Mouse (Mus musculus) frontal cortex, postnatal 14 days (tissue): ENCODE data around the gene Znrf4.

Experiments used
- DNase-seq, 2 experiments: peaks; one replicate each; pipeline ENCODE4 v3.0.0; 2022; ENCODE audit warnings: low spot score in 2 of 2

Znrf4 gene

GRCm38 (mm10) chr17:56490438-56491152 is 21.6 kb downstream of the Znrf4 start:
- no peak for DNase-seq

- no peak for DNase-seq
Observed at GRCm38 (mm10) chr17:56488028-56488427, 24.2 kb downstream of the Znrf4 start.

DNA sequence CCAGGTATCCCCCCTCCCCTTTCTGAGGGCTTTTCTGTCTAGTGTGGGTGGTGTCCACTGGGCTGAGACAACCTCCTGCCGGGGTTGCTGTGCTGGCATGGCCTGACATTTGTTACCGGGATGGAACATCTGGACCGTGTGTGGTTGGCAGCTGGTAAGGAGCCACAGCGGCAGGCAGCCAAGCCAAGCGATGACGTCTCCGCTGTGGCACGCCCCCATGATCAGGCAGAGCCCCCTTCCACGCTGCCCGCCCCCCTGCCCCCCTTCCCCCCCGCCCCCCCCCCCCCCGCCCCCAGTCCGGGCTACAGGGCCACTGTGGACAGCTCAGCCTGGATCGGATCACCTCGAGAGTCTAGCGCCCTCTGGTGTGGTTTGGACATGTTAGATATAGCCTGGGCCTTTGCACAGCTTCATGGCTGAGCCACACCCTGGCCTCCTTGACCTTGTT is 24.8 kb downstream of the Znrf4 start:
- DNase-seq = no peak

- DNase-seq = no peak
Observed at GRCm38 (mm10) chr17:56485926-56486325, 26.3 kb downstream of the Znrf4 start.

DNA sequence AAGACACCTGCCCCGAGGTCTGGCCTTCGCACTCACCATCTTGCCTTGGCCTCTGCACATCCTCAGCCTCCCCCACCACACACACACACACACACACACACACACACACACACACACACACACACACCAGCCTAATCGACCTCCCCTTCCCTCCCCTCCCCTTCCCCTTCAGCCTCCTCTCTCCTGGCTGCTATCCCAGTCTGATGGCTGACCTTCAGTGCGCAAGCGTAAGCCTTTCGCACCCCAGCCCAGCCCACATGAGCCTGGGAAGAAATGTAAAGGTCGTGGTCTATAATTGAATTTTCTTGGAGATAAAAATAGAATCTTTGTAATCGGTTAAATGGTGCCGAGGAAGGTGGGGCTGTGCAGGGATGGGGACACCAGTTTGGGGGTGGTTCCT is 27.1 kb downstream of the Znrf4 start:
- no peak for DNase-seq

- no peak for DNase-seq
Observed at GRCm38 (mm10) chr17:56482671-56483070, 29.6 kb downstream of the Znrf4 start.

GRCm38 (mm10) chr17:56479358-56479757 is 32.9 kb downstream of the Znrf4 start:
- no peak for DNase-seq

DNA sequence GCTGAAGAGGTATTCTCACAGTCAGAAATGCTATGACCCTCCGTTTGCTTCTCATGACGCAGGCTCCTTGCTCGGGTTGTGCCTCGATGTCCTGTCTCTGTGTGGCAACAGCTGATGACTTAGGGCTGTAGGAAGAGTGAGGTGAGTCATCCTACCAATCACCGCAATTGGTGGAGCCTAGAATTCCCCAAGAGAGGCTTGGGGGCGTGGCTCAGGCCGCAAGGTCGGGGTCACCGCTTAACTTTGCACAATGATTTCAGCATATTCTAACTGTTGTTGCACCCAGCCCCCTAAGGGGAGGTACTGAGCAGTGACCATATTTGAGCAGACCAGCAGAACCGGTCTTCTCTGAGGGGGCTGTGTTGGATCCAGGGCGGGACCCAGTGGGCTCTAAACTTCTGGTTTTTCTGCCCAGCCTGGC is 34.0 kb downstream of the Znrf4 start:
- DNase-seq = no peak

GRCm38 (mm10) chr17:56477191-56477818 is 34.9 kb downstream of the Znrf4 start:
- DNase-seq = no peak

DNA sequence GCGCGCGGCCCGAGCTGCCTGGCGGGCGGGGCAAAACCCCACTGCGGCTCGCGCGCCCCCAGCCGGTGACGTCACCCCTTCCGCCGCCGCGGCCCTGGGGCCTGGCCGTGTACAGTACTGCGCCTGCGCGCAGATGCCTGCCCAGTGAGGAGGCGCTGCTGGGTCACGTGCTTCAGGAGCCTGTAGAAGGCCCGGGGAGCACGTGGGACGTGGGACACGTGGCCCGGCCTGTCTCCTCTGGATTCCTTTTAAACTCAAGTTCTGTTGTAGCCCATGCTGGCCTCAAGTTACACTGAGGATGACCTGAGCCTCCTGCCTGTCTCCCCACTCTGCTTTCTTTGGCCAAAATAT is 35.9 kb downstream of the Znrf4 start, which contains the start of gene Ptprs:
Ptprs (minus strand) TSS at position 82 of the 351 bp plus-strand sequence.
- peak; percentile 96 to 97 for DNase-seq

GRCm38 (mm10) chr17:56475584-56476401 is 36.4 kb downstream of the Znrf4 start:
- DNase-seq = no peak

DNA sequence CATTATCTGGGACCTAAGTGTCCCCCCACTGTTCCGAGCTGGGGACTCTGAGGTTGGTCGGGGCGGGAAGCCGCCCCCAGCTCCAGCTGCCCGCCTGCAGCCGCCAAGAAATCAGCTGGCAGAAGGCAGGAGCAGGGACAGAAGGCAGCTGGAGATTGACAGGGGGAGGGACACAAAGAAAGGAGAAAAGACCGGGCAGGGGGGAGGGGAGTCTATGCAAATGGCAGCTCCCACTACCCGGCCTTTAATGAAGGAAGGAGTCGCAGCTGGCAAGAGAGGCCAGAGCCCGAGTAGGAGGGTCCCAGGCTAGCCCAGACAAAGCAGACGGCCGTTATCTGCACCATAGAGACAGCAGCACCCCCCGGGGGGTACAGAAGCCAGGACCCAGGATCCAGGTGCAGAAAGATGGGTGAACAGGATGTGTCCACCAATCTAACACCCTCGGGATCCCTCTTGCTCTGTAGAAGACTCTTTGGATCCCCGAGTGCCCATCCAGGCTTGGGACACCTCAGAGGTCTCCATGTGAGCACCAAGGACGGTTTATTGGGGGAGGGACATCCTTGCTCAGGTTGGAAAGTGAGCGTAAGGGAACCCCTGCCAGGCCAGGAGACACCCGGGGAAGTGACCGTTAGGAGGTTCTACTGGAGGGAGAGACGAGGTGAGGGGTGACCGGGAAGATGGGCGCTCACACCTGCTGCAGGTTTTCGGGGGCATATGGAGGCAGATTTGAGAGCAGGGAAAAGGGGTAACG is 37.2 kb downstream of the Znrf4 start:
- no peak for DNase-seq

DNA sequence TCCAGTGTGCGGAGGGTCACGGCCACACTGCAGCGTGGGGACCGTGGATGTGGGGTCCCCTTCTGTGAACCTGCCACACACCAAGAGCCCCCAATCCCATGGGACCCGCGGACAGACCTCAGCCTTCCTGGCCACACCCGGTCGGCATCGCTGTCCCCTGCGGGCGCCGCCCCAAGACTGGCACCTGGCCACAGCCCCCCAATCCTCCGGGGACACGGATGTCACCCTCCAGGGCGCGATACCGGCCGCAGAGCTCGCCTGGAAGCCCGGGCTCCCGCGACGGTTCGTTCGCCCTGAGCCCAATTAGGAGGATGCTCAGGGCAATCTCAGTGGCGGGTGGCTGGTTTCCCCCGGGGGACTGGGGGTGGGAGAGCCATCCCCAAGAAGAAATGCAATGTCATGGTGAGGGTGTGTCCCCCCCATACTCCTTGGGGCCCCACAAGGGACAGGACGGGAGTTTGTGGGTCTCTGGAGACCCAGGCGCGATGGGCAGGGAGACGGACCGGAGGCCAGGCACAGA is 37.9 kb downstream of the Znrf4 start:
- no peak for DNase-seq

DNA sequence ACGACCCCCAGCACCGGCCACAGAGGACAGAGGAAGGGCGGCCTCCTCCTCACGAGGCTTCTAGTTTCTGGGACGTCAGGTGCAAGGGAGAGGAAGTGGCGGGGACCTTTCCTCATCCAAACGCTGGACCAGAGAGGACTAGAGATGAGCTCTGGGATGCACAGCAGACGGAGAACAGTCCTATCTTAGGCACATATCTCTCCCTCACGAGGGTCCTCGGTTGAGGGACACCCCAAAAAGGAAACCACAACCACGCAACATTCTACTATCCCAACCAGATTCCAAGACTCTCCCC is 38.7 kb downstream of the Znrf4 start:
- no peak for DNase-seq

DNA sequence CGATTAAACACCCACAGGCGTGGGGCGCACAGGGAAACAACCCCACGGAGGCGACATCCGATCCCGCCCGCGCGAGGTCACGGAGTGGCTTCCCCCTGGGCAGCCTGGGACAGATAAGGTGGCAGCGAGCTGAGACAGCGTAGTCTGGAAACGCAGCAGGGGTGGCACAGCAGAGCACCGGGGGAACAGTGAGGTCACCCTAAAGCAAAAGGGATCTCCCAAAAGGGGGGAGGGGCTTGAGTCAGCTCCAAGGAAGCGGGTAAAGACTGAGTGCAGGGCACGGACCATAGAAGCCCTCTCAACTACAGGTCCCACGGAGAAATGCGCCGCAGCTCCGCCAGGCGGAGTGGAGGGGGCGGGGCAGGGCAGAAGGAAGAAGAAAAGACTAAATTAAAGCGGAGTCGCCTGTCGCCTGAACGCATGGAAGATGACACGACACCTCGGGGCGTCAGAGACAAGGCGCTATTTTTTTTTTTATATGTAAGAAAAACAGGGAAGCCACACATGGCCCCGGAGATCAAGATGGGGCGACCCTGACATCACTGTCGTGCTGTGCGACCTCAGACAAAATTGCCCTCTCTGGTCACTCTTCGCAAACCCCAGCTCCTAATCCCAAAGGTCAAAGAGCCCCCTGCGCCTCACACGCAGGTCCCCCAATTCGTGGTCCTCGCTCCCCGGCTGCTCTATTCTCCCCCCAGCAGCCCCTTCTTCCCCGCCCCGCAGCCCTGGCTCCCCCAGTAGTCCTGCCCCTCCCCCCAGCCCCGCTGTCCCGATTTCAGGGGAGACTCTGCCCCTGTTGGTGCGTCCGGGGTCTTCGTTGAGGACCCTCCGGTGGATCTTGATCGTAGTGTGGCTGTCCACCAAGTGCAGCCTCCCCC is 39.3 kb downstream of the Znrf4 start:
- no peak for DNase-seq

DNA sequence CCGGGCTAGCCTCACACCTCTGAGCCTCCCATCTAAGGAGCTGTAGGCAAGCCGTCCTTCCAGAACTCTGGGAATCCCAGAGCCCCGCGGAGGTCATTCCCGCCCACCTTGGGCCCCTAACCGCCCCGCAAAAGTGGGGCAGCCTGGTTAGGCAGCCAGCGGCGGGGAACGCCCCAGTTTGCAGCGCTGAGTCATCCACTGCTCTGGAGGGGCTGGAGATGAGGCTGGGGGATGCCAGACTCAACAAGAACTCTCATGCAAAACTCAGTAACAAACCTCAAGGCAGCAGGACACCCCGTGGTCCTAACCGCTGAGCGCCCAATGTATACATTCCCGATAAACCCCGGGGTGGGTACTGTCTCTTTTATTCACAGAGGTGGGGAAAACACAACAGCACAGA is 40.1 kb downstream of the Znrf4 start:
- no peak for DNase-seq

DNA sequence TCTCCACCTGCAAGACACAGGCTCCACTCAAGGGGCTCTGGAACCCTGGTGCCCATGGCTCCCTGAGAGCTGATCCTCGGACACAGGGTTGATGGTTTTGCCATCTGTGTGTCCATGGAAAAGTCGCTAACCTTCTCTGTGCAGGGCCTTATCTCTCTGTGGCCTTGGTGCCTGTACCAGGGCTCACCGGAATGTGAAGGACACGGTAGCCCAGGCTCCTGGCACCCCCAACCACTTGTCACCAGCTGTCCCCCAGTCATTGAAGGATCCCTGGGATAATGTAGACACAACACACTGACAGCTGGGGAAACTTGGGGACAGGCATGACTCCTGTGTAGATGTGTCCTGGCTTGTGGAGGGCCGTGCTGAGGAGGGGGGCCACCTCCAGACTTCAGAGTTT is 41.1 kb downstream of the Znrf4 start:
- DNase-seq = no peak

GRCm38 (mm10) chr17:56470571-56470970 is 41.7 kb downstream of the Znrf4 start:
- no peak for DNase-seq

DNA sequence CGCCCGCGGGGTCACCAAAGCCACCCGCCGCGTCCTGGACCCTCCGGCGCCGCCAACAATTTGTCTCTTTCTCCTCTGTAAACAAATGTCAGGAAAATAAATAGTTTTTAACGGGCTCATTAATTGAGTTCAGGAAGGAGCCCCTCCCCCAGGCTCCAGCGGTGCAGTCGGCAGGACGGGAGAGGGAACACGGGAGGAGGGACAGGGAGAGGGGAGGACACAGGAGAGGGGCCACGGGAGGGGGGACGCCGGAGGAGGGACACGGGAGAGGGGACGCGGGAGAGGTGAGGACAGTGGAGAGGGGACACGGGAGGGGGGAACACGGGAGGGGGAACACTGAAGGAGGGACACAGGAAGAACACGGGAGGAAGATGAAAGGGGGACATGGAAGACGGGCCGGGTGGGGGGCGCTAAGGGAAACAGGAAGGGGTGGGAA is 42.2 kb downstream of the Znrf4 start:
- DNase-seq = no peak

DNA sequence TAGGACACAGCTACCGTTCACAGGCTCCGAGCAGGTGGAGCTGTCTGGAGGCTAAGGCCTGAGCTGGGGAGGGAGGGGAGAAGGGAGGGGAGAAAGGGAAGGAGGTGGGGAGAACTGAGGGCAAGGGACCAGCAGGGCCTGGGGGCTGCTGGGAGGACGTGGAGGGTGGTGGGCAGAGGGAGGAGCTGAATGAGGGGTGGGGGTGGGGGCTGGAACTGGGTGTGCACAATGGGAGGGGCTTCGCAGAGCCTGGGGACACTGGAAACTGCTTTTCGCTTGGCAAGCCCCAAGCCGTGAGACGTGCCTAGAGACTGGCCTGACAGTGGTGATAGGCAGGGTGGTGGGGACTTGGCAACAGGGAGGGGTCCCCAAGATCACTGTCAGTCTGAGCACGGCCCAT is 43.0 kb downstream of the Znrf4 start:
- no peak for DNase-seq

DNA sequence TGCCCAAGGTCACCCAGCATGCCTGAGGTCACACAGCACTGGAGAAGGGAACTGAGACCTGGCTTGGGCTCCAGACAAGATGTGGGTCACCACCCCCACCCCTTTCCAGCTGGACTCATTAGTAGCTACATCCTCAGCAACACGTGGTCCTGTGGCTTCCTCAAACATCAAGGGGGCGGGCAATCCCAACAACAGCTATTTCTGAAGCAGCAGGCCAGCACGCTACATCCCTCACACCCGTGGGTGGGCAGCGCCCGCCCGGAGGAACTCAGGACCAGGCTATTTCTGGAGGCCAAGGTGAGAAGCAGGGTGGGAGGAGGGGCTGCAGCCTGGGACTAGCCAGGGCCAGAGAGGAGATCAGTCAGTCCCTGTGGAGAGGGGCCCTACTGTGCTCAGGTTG is 43.4 kb downstream of the Znrf4 start:
- DNase-seq = no peak
